Mouse (Mus musculus) ovary, adult 18-20 months (tissue): Measurements from ENCODE around the gene Fahd1.
A peak's percentile ranks its signal among the peaks of the same experiment; 100 is the strongest.

Source experiments
- DNase-seq: peaks from one replicate; pipeline ENCODE4 v3.0.0; 2022; ENCODE audit warnings: low spot score, mixed read lengths

Fahd1 gene

DNA sequence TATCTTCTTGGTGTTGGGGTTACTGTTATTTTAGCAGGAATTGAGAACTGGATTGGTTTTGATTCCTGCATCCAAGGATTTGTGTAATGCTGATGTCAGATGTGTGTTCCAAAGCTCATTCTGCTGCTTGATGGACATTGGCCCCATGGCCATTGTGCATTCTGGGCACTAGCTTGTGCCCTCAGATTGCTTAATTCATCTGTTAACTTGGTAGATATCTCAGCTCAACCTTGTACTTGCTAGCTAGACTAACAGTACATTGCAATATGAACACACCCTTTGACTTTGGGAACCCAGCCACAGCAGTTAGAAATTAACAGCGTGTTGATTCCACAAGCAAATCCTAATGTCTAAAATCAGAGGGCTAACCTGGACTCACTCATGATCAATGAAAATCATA, 2.8 kb downstream of the Fahd1 start:
- no peak for DNase-seq

GRCm38 (mm10) chr17:24844525-24844924, 5.6 kb downstream of the Fahd1 start:
- no peak for DNase-seq

- no peak for DNase-seq
Observed at GRCm38 (mm10) chr17:24842631-24843030, 7.5 kb downstream of the Fahd1 start.

DNA sequence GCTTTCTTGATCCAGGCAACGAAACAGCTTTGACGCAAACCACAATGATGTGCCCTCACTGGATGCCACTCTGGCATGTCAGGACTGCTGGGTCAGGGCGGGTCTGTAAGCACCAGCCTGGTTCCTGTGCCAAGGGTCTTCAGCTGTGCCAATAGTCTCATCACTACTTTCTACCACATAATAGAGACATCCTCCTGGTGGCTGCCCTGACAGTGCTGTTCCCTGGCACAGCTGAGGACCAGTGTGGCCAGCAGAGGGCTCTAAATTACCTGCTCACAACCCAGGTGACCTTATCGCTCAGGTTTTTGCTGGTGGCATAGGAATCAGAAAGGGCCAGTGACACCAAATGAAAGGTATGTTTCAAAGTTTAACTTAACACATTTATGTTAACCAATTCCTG, 9.0 kb downstream of the Fahd1 start:
- no peak for DNase-seq

DNA sequence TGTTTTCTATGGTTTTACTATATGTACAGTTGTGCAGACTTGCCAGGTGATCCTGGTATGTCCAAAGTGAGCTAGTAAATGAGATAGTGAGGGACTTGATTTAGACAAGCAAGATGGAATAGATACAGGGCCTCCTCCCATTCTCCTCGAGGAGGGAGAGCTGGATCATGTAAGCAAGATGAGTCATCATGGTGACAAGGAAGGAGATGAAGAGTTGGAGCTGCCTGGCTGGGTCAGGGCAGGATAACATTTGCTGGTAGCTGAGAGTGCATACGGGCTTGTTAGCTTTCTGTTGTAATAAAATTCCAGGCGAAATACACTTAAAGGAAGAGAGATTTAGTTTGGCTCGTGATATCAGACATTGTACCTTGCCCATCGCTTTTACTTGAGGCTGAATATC, 9.8 kb downstream of the Fahd1 start:
- DNase-seq: no peak

- no peak for DNase-seq
Observed at GRCm38 (mm10) chr17:24839842-24840241, 10.3 kb downstream of the Fahd1 start, which contains the start of gene Hagh. TSS of gene Hagh (plus strand) at chr17:24840143.

DNA sequence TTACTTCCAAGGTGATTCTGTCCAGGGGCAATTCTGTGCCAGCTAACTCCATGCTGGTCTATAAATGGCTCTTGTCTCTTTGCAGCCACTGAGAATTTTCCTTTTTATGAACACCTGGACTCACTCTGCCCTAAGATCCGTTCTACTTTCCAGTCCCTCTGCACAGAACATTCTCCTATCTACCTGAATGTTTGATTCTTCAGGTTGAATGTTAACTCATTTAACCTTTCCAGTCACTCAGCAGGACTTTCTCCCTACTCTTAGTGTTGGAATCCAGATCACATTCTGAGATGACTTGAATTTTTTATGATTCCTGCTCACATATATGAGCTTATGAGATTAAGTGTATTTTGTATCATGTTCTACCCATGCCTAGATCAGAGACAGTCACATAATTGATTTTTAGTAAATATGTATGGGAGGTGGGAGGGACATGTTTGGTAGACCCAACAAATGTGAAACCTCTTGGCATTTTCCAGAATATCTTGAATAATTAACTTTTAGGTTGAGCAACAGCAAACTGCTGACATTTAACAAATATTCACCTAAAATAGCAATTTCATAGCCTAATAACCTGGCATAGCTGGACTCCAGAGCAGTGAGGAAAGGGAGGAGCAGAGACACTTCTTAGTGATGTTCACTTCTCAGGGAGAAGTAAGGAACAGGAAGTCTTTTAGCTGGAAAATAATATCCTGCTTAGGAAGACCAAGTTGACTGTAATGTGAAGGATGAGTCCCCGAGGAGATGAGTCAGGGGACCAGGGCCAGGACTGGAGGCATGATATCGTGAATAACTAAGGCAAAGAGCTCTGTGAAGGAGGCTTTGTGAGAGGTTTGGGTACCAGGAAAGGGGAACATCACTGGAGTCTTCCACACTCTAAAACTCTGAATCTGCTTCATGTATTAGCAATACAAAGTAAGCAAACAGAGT, 28.5 kb downstream of the Fahd1 start:
- DNase-seq: no peak

GRCm38 (mm10) chr17:24819469-24819868, 30.7 kb downstream of the Fahd1 start:
- DNase-seq: no peak

DNA sequence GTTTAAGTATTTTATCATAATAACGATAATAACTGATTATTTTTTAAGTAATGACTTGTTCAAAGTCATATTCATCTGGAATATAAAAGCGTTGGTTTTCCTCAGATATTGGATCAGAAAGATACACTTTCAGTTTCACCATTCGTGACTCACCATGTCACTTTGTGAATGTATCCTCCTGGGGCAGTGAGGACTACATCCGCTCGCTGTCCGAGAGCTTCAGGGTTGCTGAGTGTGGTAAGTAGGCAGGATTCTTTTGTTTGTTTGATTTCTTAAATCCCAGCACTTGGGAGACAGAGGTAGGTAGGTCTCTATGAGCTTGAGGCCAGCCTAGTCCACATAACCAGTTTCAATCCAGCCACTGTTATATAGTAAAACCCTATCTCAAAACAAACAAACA, 32.0 kb downstream of the Fahd1 start:
- DNase-seq: no peak

GRCm38 (mm10) chr17:24817503-24817902, 32.7 kb downstream of the Fahd1 start:
- no peak for DNase-seq

DNA sequence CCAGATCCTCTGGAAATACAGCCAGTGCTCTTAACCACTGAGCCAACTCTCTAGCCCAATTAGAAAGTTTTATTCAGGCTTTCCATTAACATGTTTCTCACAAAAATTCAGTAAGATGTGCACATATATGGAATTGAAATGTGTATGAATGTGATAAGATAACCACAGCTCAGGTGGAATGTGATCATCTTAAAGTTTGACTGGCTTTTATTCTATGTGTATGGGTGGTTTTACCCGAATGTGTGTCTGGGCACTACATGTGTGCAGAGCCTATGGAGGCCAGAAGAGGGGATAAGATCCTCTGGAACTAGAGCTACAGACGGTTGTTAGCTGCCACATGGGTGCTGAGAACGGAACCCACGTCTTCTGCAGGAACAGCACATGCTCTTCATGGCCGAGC, 34.9 kb downstream of the Fahd1 start:
- no peak for DNase-seq

GRCm38 (mm10) chr17:24812215-24812614, 37.9 kb downstream of the Fahd1 start:
- DNase-seq: no peak

DNA sequence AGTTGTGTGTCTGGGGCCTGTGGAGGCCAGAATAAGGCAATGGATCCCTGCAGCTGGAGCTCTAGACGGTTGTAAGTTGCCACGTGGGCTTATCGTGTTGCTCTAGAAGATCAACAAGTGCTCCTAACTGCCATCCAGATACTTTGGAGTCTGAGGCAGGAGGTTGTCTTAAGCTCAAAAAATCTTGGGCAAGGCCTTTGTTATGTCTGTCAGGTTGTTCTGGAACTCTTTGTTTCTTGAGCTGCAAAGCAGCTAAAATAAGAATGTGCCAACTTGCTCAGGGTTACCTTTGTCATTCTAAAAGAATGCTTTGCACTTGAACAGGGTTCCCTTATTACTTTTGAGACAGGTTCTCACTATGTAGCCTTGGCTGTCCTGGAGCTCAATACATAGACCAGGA, 39.0 kb downstream of the Fahd1 start:
- no peak for DNase-seq

GRCm38 (mm10) chr17:24803952-24804951, 45.9 kb downstream of the Fahd1 start, which contains the start of gene Meiob:
TSS of gene Meiob (plus strand) at chr17:24804289.
- peak; percentile 47 for DNase-seq

DNA sequence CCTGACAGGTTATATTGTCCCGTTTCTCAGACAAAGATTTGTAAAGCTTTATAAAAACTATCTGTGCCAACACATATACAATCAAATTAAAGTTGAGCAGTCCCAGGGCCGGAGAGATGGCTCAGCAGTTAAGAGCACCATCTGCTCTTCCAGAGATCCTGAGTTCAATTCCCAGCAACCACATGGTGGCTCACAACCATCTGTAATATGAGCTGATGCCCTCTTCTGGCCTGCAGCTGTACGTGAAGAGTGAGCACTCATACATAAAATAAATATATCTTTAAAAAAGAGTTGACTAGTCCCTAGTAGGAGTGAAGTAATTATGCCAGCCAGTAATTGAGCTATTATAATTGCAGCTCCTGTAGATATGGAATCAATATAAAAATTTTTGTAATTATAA, 49.6 kb downstream of the Fahd1 start:
- DNase-seq: no peak

- no peak for DNase-seq
Observed at GRCm38 (mm10) chr17:24799476-24799875, 50.7 kb downstream of the Fahd1 start.
